Mouse (Mus musculus) hindbrain, embryonic 16.5 days (tissue): ENCODE data around the gene Os9. TPM values are rescaled to one million over a fixed set of nuclear protein-coding genes. Genes with fewer than 3 reads are reported as not detected.

ENCODE experiments used
- ATAC-seq: fragments of 200-750 bp; cut with Nextera tagmentation; 2 replicates; pipeline ENCODE4 v1.8.0; 2017; ENCODE audit warnings: moderate TSS enrichment, moderate library complexity
- H3K27ac ChIP-seq: fragments of 300-500 bp; sonication (generic); 2 replicates; pipeline ENCODE4 v1.5.1; 2014; ENCODE audit warnings: low read depth, mild to moderate bottlenecking, control low read depth, low read length, moderate library complexity
- H3K27me3 ChIP-seq: fragments of 300-500 bp; sonication (generic); replicated peaks from 2 replicates; pipeline ENCODE4 v1.6.1; 2014; ENCODE audit warnings: low read length; ENCODE audit not compliant: control insufficient read depth, insufficient read depth
- H3K36me3 ChIP-seq: fragments of 300-500 bp; sonication (generic); 2 replicates; pipeline ENCODE4 v1.6.1; 2014; ENCODE audit warnings: mild to moderate bottlenecking, low read length, moderate library complexity, mixed read lengths; ENCODE audit not compliant: control insufficient read depth, insufficient read depth
- H3K4me1 ChIP-seq: fragments of 300-500 bp; sonication (generic); 2 replicates; pipeline ENCODE4 v1.6.1; 2014; ENCODE audit warnings: low read depth, low read length; ENCODE audit not compliant: control insufficient read depth, insufficient read depth
- H3K4me2 ChIP-seq: fragments of 300-500 bp; sonication (generic); 2 replicates; pipeline ENCODE4 v1.6.1; 2014; ENCODE audit warnings: mild to moderate bottlenecking, low read length, control low read depth, moderate library complexity
- H3K4me3 ChIP-seq: fragments of 300-500 bp; sonication (generic); 2 replicates; pipeline ENCODE4 v1.5.1; 2014; ENCODE audit warnings: mild to moderate bottlenecking, low read length, control low read depth, moderate library complexity
- H3K9ac ChIP-seq: fragments of 300-500 bp; sonication (generic); 2 replicates; pipeline ENCODE4 v1.6.1; 2014; ENCODE audit warnings: low read depth, mild to moderate bottlenecking, control low read depth, low read length, moderate library complexity
- H3K9me3 ChIP-seq: fragments of 300-500 bp; sonication (generic); 2 replicates; pipeline ENCODE4 v1.6.1; 2014; ENCODE audit warnings: mild to moderate bottlenecking, low read length, moderate library complexity; ENCODE audit not compliant: control insufficient read depth
- WGBS: fragments of 180-500 bp; shearing (Covaris S2); extraction: QIAGEN DNeasy Blood & Tissue Kit; methylation state at CpG from one replicate; pipeline ENCODE4 v1.1.7; 2014; 5-methylcytosine and 5-hydroxymethylcytosine counted together
- polyA plus RNA-seq: library from polyadenylated mRNA; unstranded; fragments of >200 nt; fragmentation: Nextera tagmentation; extraction: Ambion mirVana; gene quantifications from 2 replicates; pipeline ENCODE4 v1.2.1, GENCODE M21; 2015

Os9 gene
- polyA plus RNA-seq, 1 experiment from 2014 or later: 135 TPM

DNA sequence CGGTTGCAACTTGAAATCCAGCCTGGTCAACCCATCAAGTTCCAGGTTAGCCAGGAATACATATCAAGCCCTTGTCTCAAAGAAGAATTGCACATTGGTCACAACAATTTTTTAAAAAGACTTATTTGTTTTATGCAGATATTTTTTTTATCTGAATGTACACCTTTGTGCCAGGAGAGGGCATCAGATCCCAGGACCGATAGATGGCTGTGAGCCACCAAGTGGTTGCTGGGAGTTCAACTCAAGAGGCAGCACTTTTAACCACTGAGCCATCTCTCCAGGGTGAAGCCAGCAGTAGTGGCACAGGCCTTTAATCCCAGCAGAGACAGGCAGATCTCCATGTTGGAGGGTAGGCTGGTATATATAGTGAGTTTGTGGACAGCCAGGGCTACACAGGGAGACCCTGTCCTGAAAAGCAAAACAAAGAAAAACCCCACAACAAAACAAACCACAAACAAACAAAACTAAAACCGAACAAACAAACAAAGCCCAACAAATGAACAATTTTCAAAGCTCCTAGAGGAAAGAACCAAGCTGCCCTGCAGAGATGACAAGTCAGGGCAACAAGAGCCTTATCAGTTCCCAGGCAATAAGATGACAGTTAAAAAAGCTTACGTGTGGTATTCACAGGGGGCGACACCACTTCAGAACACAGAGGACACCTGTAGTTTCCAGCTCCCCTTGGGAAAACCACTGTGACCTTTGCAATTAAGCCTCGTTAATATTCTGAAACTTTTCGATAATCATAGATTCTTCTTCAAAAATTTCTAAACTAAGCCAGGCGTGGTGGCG is 4.5 kb upstream of the Os9 start:
- no peak for ATAC-seq
- 76% methylated on average over 9 of the region's 9 CpGs for WGBS
- Histone ChIP-seq H3K4me3 (no peak overlapping the region), H3K27me3 (no peaks in the 10 kb centered on the region), H3K36me3 (no peaks in the 10 kb centered on the region), H3K4me1 (peaks cover 9% of the 10 kb centered on the region), H3K27ac (no peak overlapping the region), H3K4me2 (no peak overlapping the region), H3K9me3 (no peaks in the 10 kb centered on the region), H3K9ac (no peak overlapping the region)

DNA sequence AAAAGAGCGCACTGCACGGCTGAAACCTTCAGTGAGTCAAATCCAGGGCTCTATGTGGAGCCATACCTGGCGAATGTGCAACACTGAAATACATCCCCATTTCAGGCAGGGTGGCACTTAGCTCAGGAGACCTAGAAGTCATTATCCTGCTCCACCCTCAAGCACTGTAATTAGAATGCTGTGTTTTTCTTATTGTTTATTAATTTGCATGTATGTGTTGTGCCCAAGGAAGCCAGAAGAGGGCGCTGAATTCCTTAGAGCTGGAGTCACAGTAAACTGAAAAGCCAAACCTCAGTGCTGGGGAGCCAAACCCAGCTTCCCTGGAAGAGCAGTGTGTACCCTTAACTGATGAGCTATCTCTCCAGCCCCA is 2.5 kb upstream of the Os9 start:
- 3% methylated on average over 4 of the region's 4 CpGs for WGBS
- H3K9me3 ChIP-seq: no peaks in the 10 kb centered on the region
- H3K4me2 ChIP-seq: peak overlapping the region; percentile 56
- ATAC-seq: no peak
- peak overlapping the region; percentile 83 for H3K27ac ChIP-seq
- peak overlapping the region; percentile 49 for H3K9ac ChIP-seq
- no peaks in the 10 kb centered on the region for H3K27me3 ChIP-seq
- H3K36me3 ChIP-seq: peaks cover 9% of the 10 kb centered on the region
- H3K4me1 ChIP-seq: peaks cover 18% of the 10 kb centered on the region
- peak overlapping the region; percentile 21 for H3K4me3 ChIP-seq

- 4% methylated on average over 13 of the region's 13 CpGs for WGBS
These were observed 2.0 kb upstream of the Os9 start for GRCm38 (mm10) chr10:127122784-127123435.

GRCm38 (mm10) chr10:127122018-127122417 is 1.1 kb upstream of the Os9 start:
- no peak for ATAC-seq
- peak overlapping the region; percentile 66 for H3K27ac ChIP-seq
- H3K9ac ChIP-seq: peak overlapping the region; percentile 35
- no peaks in the 10 kb centered on the region for H3K27me3 ChIP-seq
- peaks cover 18% of the 10 kb centered on the region for H3K4me1 ChIP-seq
- H3K36me3 ChIP-seq: peaks cover 17% of the 10 kb centered on the region
- H3K4me2 ChIP-seq: peak overlapping the region; percentile 56
- 78% methylated on average over 3 of the region's 3 CpGs for WGBS
- H3K4me3 ChIP-seq: peak overlapping the region; percentile 81
- no peaks in the 10 kb centered on the region for H3K9me3 ChIP-seq

More at GRCm38 (mm10) chr10:127122784-127123435, 2.0 kb upstream of the Os9 start:
- Histone ChIP-seq H3K27me3 (no peaks in the 10 kb centered on the region), H3K4me3 (peak overlapping the region; percentile 21), H3K9me3 (no peaks in the 10 kb centered on the region), H3K9ac (peak overlapping the region; percentile 49), H3K4me1 (peaks cover 18% of the 10 kb centered on the region), H3K27ac (peak overlapping the region; percentile 83), H3K4me2 (peak overlapping the region; percentile 56), H3K36me3 (peaks cover 11% of the 10 kb centered on the region)
- ATAC-seq: peak; percentile 56; the same call in 1 of the 2 replicates

- H3K4me2 ChIP-seq: peak overlapping the region; percentile 96
- peak overlapping the region; percentile 81 for H3K9ac ChIP-seq
- 3% methylated on average over 34 of the region's 34 CpGs for WGBS
- peaks cover 21% of the 10 kb centered on the region for H3K36me3 ChIP-seq
- H3K27ac ChIP-seq: peak overlapping the region; percentile 48
- H3K4me3 ChIP-seq: peak overlapping the region; percentile 81
- H3K9me3 ChIP-seq: no peaks in the 10 kb centered on the region
- H3K4me1 ChIP-seq: peaks cover 18% of the 10 kb centered on the region
- ATAC-seq: peak; percentile 51
- no peaks in the 10 kb centered on the region for H3K27me3 ChIP-seq
These were observed 448 bp downstream of the Os9 start for GRCm38 (mm10) chr10:127120301-127121065.

- Histone ChIP-seq H3K36me3 (peaks cover 23% of the 10 kb centered on the region), H3K27me3 (no peaks in the 10 kb centered on the region), H3K9ac (no peak overlapping the region), H3K27ac (no peak overlapping the region), H3K9me3 (no peaks in the 10 kb centered on the region), H3K4me3 (no peak overlapping the region), H3K4me1 (peaks cover 18% of the 10 kb centered on the region), H3K4me2 (no peak overlapping the region)
- no peak for ATAC-seq
- 93% methylated on average over 10 of the region's 10 CpGs for WGBS
These were observed 1.7 kb downstream of the Os9 start for GRCm38 (mm10) chr10:127119229-127119628.

DNA sequence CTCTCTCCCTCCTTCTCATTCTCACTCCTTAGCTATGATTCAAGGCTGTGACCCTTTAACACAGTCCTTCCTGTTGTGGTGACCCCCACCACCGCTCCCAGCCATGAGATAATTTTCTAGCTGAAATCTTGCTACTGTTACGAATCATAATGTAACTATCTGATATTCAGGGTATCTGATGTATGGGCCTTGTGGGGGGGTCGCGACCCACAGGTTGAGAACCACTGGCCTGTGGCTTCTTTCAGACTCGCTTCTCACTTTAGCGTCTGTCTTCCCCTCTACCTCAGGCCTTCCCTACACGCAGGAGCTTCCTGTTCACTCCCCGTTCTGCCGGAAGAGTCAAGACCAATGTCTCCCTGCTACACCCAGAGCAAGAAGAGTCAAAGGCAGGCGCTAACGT is 2.5 kb downstream of the Os9 start:
- H3K27ac ChIP-seq: no peak overlapping the region
- no peak overlapping the region for H3K4me3 ChIP-seq
- H3K9ac ChIP-seq: no peak overlapping the region
- 90% methylated on average over 11 of the region's 11 CpGs for WGBS
- no peak overlapping the region for H3K4me2 ChIP-seq
- H3K9me3 ChIP-seq: no peaks in the 10 kb centered on the region
- ATAC-seq: no peak
- peaks cover 23% of the 10 kb centered on the region for H3K36me3 ChIP-seq
- no peaks in the 10 kb centered on the region for H3K27me3 ChIP-seq
- H3K4me1 ChIP-seq: peaks cover 18% of the 10 kb centered on the region

DNA sequence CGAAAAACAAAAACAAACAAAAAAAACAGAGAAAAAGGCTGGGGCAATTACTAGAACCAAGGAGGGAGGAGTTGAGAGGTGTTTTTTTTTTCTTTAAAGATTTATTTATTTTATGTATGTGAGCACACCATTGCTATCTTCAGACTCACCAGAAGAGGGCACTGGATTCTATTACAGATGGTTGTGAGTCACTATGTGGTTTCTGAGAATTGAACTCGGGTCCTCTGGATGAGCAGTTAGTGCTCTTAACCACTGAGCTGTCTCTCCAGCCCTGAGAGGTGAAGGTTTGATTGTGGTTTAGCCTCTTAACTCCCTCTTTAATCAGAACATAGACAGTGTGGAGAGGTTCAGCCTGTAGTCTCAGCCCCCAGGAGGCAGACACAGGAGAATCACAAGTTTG is 5.9 kb downstream of the Os9 start:
- no peak overlapping the region for H3K4me2 ChIP-seq
- peaks cover 5% of the 10 kb centered on the region for H3K4me1 ChIP-seq
- H3K27ac ChIP-seq: no peak overlapping the region
- H3K27me3 ChIP-seq: no peaks in the 10 kb centered on the region
- ATAC-seq: no peak
- no peak overlapping the region for H3K4me3 ChIP-seq
- peaks cover 30% of the 10 kb centered on the region for H3K36me3 ChIP-seq
- no peaks in the 10 kb centered on the region for H3K9me3 ChIP-seq
- WGBS: 91% methylated on average over 2 of the region's 2 CpGs
- no peak overlapping the region for H3K9ac ChIP-seq

DNA sequence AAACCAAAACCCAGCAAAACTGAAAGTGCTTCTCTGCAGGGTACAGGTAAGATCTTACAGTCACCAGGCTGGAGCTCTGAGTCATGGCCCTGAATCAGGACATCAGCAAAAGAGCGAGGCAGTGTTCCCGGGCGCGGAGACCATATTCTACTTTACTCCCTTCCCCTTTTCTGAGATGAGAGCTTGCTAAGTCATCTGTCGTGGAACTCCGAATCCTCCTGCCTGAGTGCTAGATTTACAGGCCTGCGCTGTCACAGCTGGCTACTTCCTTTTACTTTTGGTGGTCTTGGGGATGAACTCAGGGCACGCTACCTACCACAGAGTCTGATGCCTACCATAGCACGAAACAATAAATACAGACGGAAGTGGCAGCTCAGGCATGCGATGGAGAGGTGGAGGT is 6.5 kb downstream of the Os9 start:
- H3K36me3 ChIP-seq: peaks cover 30% of the 10 kb centered on the region
- ATAC-seq: no peak
- 96% methylated on average over 11 of the region's 11 CpGs for WGBS

More for the DNA sequence above, 6.5 kb downstream of the Os9 start:
- Histone ChIP-seq H3K9ac (no peak overlapping the region), H3K9me3 (no peaks in the 10 kb centered on the region), H3K4me3 (no peak overlapping the region), H3K4me2 (no peak overlapping the region), H3K27ac (no peak overlapping the region), H3K27me3 (no peaks in the 10 kb centered on the region), H3K4me1 (no peaks in the 10 kb centered on the region; the same call in 1 of the 2 replicates)
